Mouse (Mus musculus) neutrophil, adult 83 days (primary cell): ENCODE data around the gene Ovol2. TPM values are rescaled to one million over a fixed set of nuclear protein-coding genes. Genes with fewer than 3 reads are reported as not detected.

Experiments used
- total RNA-seq, 2 experiments: library from RNA; stranded (reverse); gene quantifications; one replicate each; pipeline ENCODE4 v1.2.4; 2023

Ovol2 gene
- not detected for total RNA-seq

DNA sequence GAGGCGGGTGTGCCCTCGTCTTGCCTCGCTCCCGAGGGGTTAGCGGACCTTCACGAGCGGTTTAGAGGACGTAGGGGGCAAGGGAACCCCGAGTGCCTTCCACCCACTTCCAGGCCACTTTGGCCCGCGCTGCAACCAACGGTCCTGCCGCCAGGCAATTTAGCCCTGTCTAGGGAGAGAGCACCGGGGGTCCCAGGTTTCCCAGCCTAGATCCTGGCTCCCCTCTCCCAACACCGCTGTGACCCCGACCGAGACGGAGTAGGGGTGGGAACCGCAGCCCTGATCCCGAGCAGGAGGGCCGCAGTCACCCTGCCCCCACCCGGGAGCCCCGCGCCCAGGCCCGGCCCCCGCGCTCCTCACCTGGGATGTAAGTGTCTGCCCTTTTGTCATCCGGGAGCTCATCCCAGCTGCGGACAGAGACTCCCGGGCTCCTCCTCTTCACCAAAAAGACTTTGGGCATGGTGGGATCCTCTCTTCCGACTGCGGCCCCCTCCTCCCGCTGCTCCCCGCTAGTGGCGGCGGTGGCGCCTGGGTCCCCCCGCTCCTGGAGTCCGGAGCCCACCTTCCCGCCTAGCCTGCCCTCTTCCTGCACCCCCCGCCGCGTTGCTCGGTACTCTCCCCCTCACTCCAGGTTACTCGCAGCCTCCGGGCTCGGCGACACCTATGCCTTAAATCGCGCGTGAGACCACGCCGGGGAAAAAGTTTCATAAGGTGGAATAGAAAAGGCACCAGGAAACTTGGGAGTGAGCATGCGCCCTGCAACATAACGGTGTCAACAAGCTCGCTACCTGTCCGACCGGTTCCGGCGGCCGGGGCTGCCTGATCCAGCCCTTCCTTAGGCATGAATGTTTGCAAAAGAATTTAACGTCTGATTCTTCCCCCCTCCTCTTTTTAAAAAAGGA is at the start of gene Ovol2:
TSS of gene Ovol2 (minus strand) at position 746 of the 902 bp plus-strand sequence.

GRCm38 (mm10) chr2:144368400-144369019 is 36.6 kb upstream of the Ovol2 start, which contains the start of the genes Kat14 and Pet117:
Gene Kat14 (plus strand): TSS chr2:144368983.
Gene Pet117 (plus strand): TSS chr2:144368996.

GRCm38 (mm10) chr2:144270507-144271420 is 61.2 kb downstream of the Ovol2 start, which contains the start of the genes Mgme1 and Snx5:
Gene Mgme1 (plus strand): TSS chr2:144270663.
Gene Snx5 (minus strand): TSS chr2:144270906.

Other genes with a start within 250 kb of the Ovol2 start
- gene Mgme1, start 61.5 kb downstream of the Ovol2 start, total RNA-seq: 1 to 10 TPM; 4.8 to 5.6 TPM
- 100 to 1,000 TPM in 1 of 2 experiments, 10 to 100 TPM in 1; 96.9 to 107 TPM for gene Snx5, start 61.2 kb downstream of the Ovol2 start, total RNA-seq
- 10 to 100 TPM; 18.5 to 18.7 TPM for gene Kat14, start 36.8 kb upstream of the Ovol2 start, total RNA-seq
- 1 to 10 TPM; 3.7 to 4.5 TPM for gene Pet117, start 36.9 kb upstream of the Ovol2 start, total RNA-seq
- under 1 TPM in 1 of 2 experiments, not detected in 1; 0.59 TPM for gene Dzank1, start 195.3 kb upstream of the Ovol2 start, total RNA-seq
- 10 to 100 TPM; 13.9 to 14.1 TPM for gene Polr3f, start 195.6 kb upstream of the Ovol2 start, total RNA-seq
- 1 to 10 TPM; 2.8 to 2.9 TPM for gene Rbbp9, start 218.7 kb upstream of the Ovol2 start, total RNA-seq
- 10 to 100 TPM; 41.2 to 43.7 TPM for gene Sec23b, start 224.1 kb upstream of the Ovol2 start, total RNA-seq